Mouse (Mus musculus) forebrain, embryonic 13.5 days (tissue): ENCODE measurements around the gene Psapl1. TPM values are rescaled to one million over a fixed set of nuclear protein-coding genes. Genes with fewer than 3 reads are reported as not detected.

Experiments
- ATAC-seq: fragments of 200-750 bp; cut with Nextera tagmentation; 2 replicates; pipeline ENCODE4 v1.8.0; 2017
- H3K27ac ChIP-seq: fragments of 300-500 bp; sonication (generic); 2 replicates; pipeline ENCODE4 v1.5.1; 2015; ENCODE audit warnings: inconsistent platforms, mild to moderate bottlenecking, moderate library complexity
- H3K27me3 ChIP-seq: fragments of 300-500 bp; sonication (generic); 2 replicates; pipeline ENCODE4 v1.6.1; 2015; ENCODE audit warnings: mild to moderate bottlenecking, inconsistent platforms
- H3K36me3 ChIP-seq: fragments of 300-500 bp; sonication (generic); 2 replicates; pipeline ENCODE4 v1.6.1; 2015; ENCODE audit warnings: mild to moderate bottlenecking, inconsistent platforms; ENCODE audit not compliant: poor library complexity, severe bottlenecking
- H3K4me1 ChIP-seq: fragments of 300-500 bp; sonication (generic); 2 replicates; pipeline ENCODE4 v1.6.1; 2015; ENCODE audit warnings: inconsistent platforms
- H3K4me2 ChIP-seq: fragments of 300-500 bp; sonication (generic); 2 replicates; pipeline ENCODE4 v1.6.1; 2015; ENCODE audit warnings: inconsistent platforms, mild to moderate bottlenecking, moderate library complexity
- H3K4me3 ChIP-seq: fragments of 300-500 bp; sonication (generic); 2 replicates; pipeline ENCODE4 v1.5.1; 2015; ENCODE audit warnings: mild to moderate bottlenecking, inconsistent platforms
- H3K9ac ChIP-seq: fragments of 300-500 bp; sonication (generic); 2 replicates; pipeline ENCODE4 v1.6.1; 2015; ENCODE audit warnings: mild to moderate bottlenecking, inconsistent platforms
- H3K9me3 ChIP-seq: fragments of 300-500 bp; sonication (generic); replicated peaks from 2 replicates; pipeline ENCODE4 v1.6.1; 2016; ENCODE audit warnings: inconsistent platforms
- WGBS: fragments of 180-500 bp; shearing (Covaris S2); methylation state at CpG from one replicate; pipeline ENCODE4 v1.1.7; 2015; 5-methylcytosine and 5-hydroxymethylcytosine counted together
- polyA plus RNA-seq: library from polyadenylated mRNA; unstranded; fragments of >200 nt; fragmentation: Nextera tagmentation; extraction: Ambion mirVana; gene quantifications from 2 replicates; pipeline ENCODE4 v1.2.1, GENCODE M21; 2015

Gene Psapl1
- polyA plus RNA-seq, 1 experiment from 2014 or later: 0.06 TPM

GRCm38 (mm10) chr5:36254642-36255516 is 51.1 kb downstream of the Psapl1 start:
- H3K27me3 ChIP-seq: no peaks in the 10 kb centered on the region
- ATAC-seq: no peak
- H3K27ac ChIP-seq: no peak overlapping the region
- no peaks in the 10 kb centered on the region for H3K36me3 ChIP-seq
- no peak overlapping the region for H3K4me2 ChIP-seq
- 82% methylated on average over 18 of the region's 18 CpGs for WGBS
- no peak overlapping the region for H3K9ac ChIP-seq
- H3K4me1 ChIP-seq: peaks cover 24% of the 10 kb centered on the region
- H3K4me3 ChIP-seq: no peak overlapping the region
- H3K9me3 ChIP-seq: no peaks in the 10 kb centered on the region

Other genes with a start within 250 kb of the Psapl1 start
- gene Sorcs2, start 194.1 kb downstream of the Psapl1 start, polyA plus RNA-seq: 6.5 and 8.4 TPM in 2 replicates